Mouse (Mus musculus): Measurements from ENCODE around the gene Slc36a4.

The Slc36a4 gene

DNA sequence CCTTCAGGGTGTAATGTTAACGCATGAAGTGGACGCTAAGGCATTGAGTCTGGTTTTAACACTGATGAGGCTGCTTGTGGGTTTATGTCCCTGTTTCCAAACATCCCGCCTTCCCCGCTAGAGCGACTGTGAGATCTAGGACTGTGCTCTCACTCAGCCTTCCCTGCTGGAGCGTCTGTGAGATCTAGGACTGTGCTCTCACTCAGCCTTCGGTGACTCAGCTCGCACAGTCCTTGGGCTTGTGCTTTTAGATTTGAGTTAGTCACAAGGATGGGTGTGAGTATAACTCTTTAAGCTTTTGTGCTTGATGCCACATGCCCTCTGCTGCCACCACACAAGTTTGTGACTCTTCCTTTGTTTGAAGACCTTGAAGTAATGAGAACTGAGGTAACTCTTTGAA, 17.6 kb downstream of the Slc36a4 start:
- no peak for DNase-seq

DNA sequence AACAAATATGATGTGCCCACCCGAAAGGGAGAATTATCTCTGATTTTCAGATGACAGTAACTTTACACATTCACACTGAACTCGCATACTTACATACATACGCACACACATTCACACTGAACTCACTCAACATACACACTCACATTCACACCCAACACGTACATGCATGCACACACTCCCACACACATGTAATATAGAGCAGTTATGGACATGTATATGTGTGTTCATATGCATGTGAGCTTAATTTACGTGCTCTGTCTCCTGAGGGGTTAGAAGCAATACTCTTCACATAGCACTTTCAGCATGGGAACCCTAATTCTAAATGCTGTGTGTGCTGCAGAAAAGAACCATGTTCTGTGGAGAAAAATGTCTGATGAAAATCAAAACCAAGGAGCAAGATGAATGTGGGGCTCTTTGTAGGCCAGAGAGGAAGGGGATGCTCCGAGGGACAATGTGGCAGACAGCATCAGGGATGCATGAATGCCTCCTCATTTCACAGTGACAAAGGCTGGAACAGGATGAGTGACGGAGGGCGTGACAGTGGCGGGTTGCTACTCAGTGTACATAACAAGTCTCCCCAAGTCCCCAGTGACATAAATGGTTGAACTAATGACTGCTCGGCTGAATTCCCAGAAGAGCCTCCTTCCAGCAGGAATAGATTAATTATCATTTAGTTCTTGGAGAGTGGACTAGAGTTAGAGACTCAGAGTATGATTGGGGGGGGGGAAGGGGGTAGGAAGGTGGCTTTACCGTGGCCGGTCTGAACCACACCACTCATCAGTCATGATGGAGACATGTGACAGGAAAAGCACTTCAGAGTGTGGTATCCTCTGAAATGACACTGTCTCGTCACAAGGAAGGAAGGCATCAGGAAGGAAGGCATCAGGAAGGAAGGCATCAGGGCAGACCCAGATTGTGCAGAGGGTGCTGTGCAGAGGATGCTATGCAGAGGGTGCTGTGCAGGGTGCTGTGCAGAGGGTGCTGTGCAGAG, 22.5 kb downstream of the Slc36a4 start:
- DNase-seq = no peak

GRCm38 (mm10) chr9:15734056-15734866, 24.7 kb downstream of the Slc36a4 start:
- no peak for DNase-seq

GRCm38 (mm10) chr9:15734867-15735131, 25.3 kb downstream of the Slc36a4 start:
- DNase-seq = no peak

DNA sequence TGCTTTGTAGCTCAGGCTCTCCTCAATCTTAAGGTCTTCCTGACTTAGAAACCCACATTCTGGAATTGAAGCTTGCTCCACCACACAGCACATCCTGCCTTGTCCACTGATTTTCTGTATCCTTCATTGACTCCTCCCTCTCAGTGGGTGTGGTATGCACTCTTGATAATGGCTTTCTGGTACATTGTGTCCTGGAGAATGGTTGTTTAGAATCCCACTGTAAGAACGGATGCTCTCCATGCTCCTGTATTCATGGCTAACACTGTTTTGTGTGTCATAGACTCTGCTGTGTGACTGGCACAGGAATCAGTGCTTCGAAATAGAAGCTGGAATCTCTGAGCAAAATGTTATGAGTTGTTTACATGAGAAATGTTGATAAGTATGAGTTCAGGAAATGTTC, 28.0 kb downstream of the Slc36a4 start:
- DNase-seq = no peak

DNA sequence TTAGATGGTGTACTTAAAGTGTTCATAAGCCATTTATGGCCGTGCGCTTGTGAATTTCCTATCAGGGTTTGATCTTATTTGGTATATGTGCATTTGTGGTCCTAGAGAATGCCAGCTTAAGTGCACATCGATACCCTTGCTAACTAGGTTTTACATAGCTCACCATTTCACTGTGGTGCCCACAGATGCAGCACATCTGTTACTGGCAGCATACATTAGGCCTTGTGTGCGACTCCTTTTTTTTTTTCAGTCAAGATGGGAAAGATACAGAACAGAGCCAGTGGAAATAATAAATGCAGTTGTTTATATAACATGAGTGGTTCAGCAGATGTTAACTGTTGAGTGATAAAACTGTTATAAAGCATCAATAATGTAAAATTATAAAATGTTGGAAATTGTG, 31.9 kb downstream of the Slc36a4 start:
- no peak for DNase-seq

DNA sequence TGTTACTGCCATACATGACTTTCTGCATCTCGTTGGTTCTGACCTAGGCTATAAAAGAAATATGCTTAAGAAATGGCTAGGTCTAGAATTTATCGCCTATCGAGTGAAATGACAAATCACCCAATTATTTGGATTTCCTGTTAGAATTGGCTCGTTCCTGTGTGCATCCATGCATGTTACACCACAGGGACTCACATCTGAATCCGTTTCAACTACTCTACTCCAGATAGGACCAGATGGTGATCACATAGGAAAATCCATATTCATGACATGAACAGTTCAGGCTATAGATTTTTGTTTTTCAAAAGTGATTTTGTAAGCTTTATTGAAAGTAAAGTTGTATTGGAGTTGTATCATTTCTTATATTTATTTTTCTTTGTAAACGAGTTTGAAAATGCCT, 32.4 kb downstream of the Slc36a4 start:
- no peak for DNase-seq

- no peak for DNase-seq
Observed at GRCm38 (mm10) chr9:15745985-15746607, 36.6 kb downstream of the Slc36a4 start.

DNA sequence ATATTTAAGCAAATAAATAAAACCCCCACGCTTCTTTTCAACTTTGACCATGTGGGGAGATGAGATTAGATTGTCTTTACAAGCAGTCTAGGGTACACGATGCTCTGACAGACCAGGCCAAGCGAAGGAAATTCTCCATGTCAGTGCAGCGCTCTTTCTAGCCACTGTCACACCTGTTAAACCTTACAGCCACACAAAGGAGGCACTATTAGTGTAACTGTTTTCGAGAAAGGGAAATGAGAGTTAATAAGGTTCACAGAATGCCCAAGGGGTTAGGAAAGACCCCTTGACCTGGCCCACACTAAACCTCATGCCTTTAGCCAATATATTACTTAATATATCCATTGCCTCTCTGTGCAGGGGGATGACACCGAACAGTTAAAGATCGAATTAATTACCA, 37.1 kb downstream of the Slc36a4 start:
- no peak for DNase-seq

- DNase-seq = no peak
Observed at GRCm38 (mm10) chr9:15748383-15748782, 38.8 kb downstream of the Slc36a4 start.

DNA sequence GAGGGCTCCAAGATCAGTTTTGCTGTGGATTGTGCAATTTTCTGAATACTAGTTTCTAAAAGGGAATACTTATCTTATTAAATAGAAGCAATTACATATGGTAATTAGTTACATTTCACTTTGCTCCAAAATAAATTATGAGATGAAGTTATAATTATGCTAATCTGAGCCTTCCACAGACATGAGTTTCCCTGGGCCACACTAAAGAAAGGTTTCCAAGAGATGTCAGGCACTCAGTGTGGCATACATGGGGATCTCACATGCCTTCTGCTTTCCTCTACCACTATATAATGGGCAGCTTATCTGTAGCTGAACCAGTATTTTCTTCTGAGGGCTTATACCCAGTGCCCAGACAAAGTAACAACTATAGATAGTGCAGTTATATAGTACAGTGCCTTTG, 49.8 kb downstream of the Slc36a4 start:
- no peak for DNase-seq

DNA sequence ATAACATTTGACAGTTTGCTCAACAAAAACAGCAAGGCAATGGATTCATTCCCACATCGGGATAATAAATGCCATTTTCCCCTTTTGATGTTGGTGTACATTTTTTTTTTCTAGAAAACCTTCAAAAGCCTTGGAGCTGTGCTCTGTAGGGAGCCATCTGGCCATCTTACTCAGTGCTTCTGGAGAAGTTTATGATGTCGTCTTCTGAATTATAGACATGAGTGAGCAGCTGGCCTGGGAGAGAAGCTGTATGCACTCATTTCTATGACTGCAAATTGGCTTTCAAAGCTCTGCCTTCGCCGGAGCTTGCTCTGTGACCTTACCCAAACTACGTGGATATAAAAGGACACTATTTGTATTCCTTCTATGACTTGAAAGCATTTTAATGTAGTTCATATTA, 56.8 kb downstream of the Slc36a4 start:
- DNase-seq = no peak

GRCm38 (mm10) chr9:15766821-15767220, 57.3 kb downstream of the Slc36a4 start:
- DNase-seq = no peak

DNA sequence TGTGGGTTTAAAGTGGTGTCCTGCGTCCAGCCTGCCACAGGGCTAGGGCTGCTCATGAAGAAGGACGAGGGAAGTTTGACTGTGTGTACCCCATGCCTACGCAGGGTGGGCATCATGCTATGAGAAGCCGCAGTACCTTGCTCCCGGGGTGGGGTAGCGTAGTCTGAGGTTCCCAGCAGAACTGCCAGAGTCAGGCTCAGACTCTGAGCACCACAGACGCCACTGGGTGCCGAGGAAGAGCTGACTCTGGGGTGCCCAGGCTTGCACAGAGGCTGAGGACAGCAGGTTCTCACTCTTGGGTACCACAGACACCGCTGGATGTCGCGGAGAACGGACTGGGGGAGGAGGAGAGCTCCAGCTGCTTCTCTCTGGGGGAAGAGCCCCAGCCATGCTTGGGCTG, 63.2 kb downstream of the Slc36a4 start:
- no peak for DNase-seq

GRCm38 (mm10) chr9:15773426-15773825, 63.9 kb downstream of the Slc36a4 start:
- no peak for DNase-seq

DNA sequence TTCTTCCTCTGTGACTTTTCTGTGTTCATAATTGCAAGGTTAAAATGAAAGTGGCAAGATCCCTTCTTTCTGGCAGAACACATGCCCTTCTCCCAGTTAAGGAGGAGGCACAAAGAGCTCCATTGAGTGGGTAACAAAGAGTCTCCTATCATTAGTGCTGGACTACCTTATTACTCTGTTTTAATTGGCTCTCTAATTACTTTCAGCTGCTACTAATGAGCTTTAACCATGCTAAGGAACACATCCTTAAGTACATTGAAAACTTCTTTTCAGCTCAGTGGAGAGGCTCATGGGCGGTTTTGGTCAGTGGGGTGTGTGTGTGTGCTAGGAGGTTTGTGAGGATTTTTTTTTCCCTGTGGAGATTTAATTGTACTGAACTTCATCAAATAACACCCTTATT, 65.4 kb downstream of the Slc36a4 start:
- DNase-seq = no peak

DNA sequence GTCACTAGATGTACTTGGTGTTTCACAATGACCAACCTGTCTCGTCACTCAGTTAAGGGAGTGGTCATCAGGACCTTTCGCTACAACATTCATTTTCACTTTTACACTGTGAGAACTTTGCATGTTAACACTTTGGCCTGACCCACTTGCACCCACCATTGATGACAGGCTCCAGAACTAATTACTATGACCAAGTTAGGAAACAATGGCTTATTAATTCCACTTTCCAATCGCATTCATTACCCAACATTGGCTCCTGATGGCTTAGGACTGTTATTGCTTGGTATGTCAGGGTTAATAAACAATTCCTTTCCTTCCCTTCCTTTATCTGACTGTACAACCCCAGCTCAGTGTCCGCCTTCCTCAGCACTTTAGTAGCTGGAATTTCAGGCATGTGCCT, 72.4 kb downstream of the Slc36a4 start:
- DNase-seq = no peak

GRCm38 (mm10) chr9:15786192-15786591, 76.7 kb downstream of the Slc36a4 start:
- no peak for DNase-seq

GRCm38 (mm10) chr9:15786610-15787009, 77.1 kb downstream of the Slc36a4 start:
- DNase-seq = no peak

DNA sequence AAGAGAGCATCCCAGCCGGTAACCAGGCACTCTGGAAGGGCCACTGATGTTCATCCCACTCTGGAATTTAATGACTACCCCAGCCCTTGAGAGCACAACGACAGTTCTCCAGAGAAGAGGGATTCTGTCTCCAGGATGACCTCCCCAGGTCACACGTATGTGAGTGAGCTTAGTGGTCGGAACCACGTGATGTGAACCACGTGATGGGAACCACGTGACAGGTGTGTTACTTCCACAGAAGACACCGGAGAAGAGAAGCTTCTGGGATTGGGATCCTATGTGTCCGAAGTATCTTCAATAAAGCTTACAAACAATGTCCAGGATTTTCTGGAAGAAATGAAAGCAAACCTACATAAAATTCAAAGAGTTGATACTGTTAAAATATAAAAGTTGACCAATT, 82.5 kb downstream of the Slc36a4 start:
- DNase-seq = no peak
